Mouse (Mus musculus): Measurements from ENCODE around the gene Gm3476. TPM values are rescaled to one million over a fixed set of nuclear protein-coding genes. Genes with fewer than 3 reads are reported as not detected.
"Not testable (repeated sequence)": the region's sequence is repeated elsewhere in the genome, so short reads cannot be mapped to it uniquely, and the experiment has no call there.

Gm3476 gene
- not detected in 2 replicates for polyA plus RNA-seq (2015; fragmentation: Nextera tagmentation; extraction: Ambion mirVana)

- H3K9ac ChIP-seq; H3K27me3 ChIP-seq; ATAC-seq (ENCODE audit: borderline replicate concordance, extremely low read depth, low FRiP score, low TSS enrichment); H3K4me2 ChIP-seq; H3K36me3 ChIP-seq; H3K4me1 ChIP-seq; H3K9me3 ChIP-seq; H3K27ac ChIP-seq; H3K4me3 ChIP-seq: not testable (repeated sequence)
- no CpG with 5 or more reads among the region's 1 CpGs for WGBS
These were observed at the start of gene Gm3476 for GRCm38 (mm10) chr14:6125707-6126106. Gene Gm3476, minus strand, starts transcription at chr14:6125807.

- ATAC-seq (ENCODE audit: borderline replicate concordance, extremely low read depth, low FRiP score, low TSS enrichment); H3K9ac ChIP-seq; H3K27me3 ChIP-seq; H3K9me3 ChIP-seq; H3K4me3 ChIP-seq; H3K4me1 ChIP-seq; H3K27ac ChIP-seq; H3K36me3 ChIP-seq; H3K4me2 ChIP-seq: not testable (repeated sequence)
- 87% methylated on average over 6 of the region's 9 CpGs for WGBS
These were observed 37.9 kb upstream of the Gm3476 start for GRCm38 (mm10) chr14:6163538-6163937.

GRCm38 (mm10) chr14:6161085-6161484 is 35.5 kb upstream of the Gm3476 start:
- 86% methylated on average over 1 of the region's 1 CpGs for WGBS
- not testable (repeated sequence) for H3K27me3 ChIP-seq; H3K4me1 ChIP-seq; H3K4me2 ChIP-seq; ATAC-seq (ENCODE audit: borderline replicate concordance, extremely low read depth, low FRiP score, low TSS enrichment); H3K27ac ChIP-seq; H3K9ac ChIP-seq; H3K36me3 ChIP-seq; H3K9me3 ChIP-seq; H3K4me3 ChIP-seq

- H3K9ac ChIP-seq, H3K9me3 ChIP-seq: not testable (repeated sequence)
- ATAC-seq (ENCODE audit: borderline replicate concordance, extremely low read depth, low FRiP score, low TSS enrichment): peak; percentile 82; the same call in 1 of the 2 replicates
These were observed 17.2 kb downstream of the Gm3476 start, which contains the start of gene Gm3468 for GRCm38 (mm10) chr14:6108272-6108925. Gene Gm3468, minus strand, starts transcription at chr14:6108665.

GRCm38 (mm10) chr14:6107500-6107899 is 18.1 kb downstream of the Gm3476 start:
- peak overlapping the region; percentile 52 for H3K4me2 ChIP-seq
- H3K4me3 ChIP-seq: peak overlapping the region; percentile 38
- not testable (repeated sequence) for H3K27me3 ChIP-seq; H3K9ac ChIP-seq; H3K9me3 ChIP-seq; H3K36me3 ChIP-seq; H3K4me1 ChIP-seq; H3K27ac ChIP-seq; ATAC-seq (ENCODE audit: borderline replicate concordance, extremely low read depth, low FRiP score, low TSS enrichment)
- 6% methylated on average over 9 of the region's 9 CpGs for WGBS

More at GRCm38 (mm10) chr14:6108272-6108925, 17.2 kb downstream of the Gm3476 start, which contains the start of gene Gm3468:
- peak within 1 kb of the TSS; percentile 38 for H3K4me3 ChIP-seq
- H3K27me3 ChIP-seq, H3K27ac ChIP-seq, H3K36me3 ChIP-seq, H3K4me1 ChIP-seq: not testable (repeated sequence)
- H3K4me2 ChIP-seq: peak within 1 kb of the TSS; percentile 52
- WGBS: 0% methylated on average over 36 of the region's 51 CpGs

GRCm38 (mm10) chr14:6093842-6094241 is 31.8 kb downstream of the Gm3476 start, which contains the start of gene Gm8206:
Gene Gm8206, minus strand, starts transcription at chr14:6093942.
- ATAC-seq (ENCODE audit: borderline replicate concordance, extremely low read depth, low FRiP score, low TSS enrichment); H3K36me3 ChIP-seq; H3K4me2 ChIP-seq; H3K9me3 ChIP-seq; H3K27me3 ChIP-seq; H3K9ac ChIP-seq; H3K4me3 ChIP-seq; H3K27ac ChIP-seq; H3K4me1 ChIP-seq: not testable (repeated sequence)
- 81% methylated on average over 2 of the region's 3 CpGs for WGBS

- not testable (repeated sequence) for H3K9me3 ChIP-seq; H3K27ac ChIP-seq; H3K36me3 ChIP-seq; ATAC-seq (ENCODE audit: borderline replicate concordance, extremely low read depth, low FRiP score, low TSS enrichment); H3K4me1 ChIP-seq; H3K27me3 ChIP-seq; H3K4me2 ChIP-seq; H3K4me3 ChIP-seq; H3K9ac ChIP-seq
- 80% methylated on average over 3 of the region's 4 CpGs for WGBS
These were observed 67.4 kb downstream of the Gm3476 start, which contains the start of gene Gm6337 for GRCm38 (mm10) chr14:6058167-6058566. Gene Gm6337, minus strand, starts transcription at chr14:6058267.

Other genes starting within 250 kb of the Gm3476 start
- gene Gm8237, start 245.4 kb downstream of the Gm3476 start, polyA plus RNA-seq (2015; fragmentation: Nextera tagmentation; extraction: Ambion mirVana): 0.10 and 0.24 TPM in 2 replicates
- 0.45 and 0.49 TPM in 2 replicates for gene Gm3248, start 164.1 kb downstream of the Gm3476 start, polyA plus RNA-seq (2015; fragmentation: Nextera tagmentation; extraction: Ambion mirVana)
- not detected in 2 replicates for gene Gm3453, start 146.7 kb downstream of the Gm3476 start, polyA plus RNA-seq (2015; fragmentation: Nextera tagmentation; extraction: Ambion mirVana)
- gene Gm6337, start 67.5 kb downstream of the Gm3476 start, polyA plus RNA-seq (2015; fragmentation: Nextera tagmentation; extraction: Ambion mirVana): not detected in 2 replicates
- 0.35 and 0.52 TPM in 2 replicates for gene Gm8206, start 31.9 kb downstream of the Gm3476 start, polyA plus RNA-seq (2015; fragmentation: Nextera tagmentation; extraction: Ambion mirVana)
- gene Gm3468, start 17.1 kb downstream of the Gm3476 start, polyA plus RNA-seq (2015; fragmentation: Nextera tagmentation; extraction: Ambion mirVana): 1.2 TPM in 2 replicates
- not detected in 2 replicates for gene Gm21560, start 93.5 kb upstream of the Gm3476 start, polyA plus RNA-seq (2015; fragmentation: Nextera tagmentation; extraction: Ambion mirVana)
- 0.67 and 1.1 TPM in 2 replicates for gene Gm3411, start 161.4 kb upstream of the Gm3476 start, polyA plus RNA-seq (2015; fragmentation: Nextera tagmentation; extraction: Ambion mirVana)
- not detected in 2 replicates for gene Gm21103, start 179.0 kb upstream of the Gm3476 start, polyA plus RNA-seq (2015; fragmentation: Nextera tagmentation; extraction: Ambion mirVana)
- not detected in 2 replicates for gene Gm3618, start 217.9 kb upstream of the Gm3476 start, polyA plus RNA-seq (2015; fragmentation: Nextera tagmentation; extraction: Ambion mirVana)

Measured in lung, embryonic 15.5 days (tissue).